Comparison of ENCODE assay signal across 10 mouse cellular contexts in genomic region chr14:24213336-24213735, GRCm38 (mm10). TPM values are rescaled to one million over a fixed set of nuclear protein-coding genes. Genes with fewer than 3 reads are reported as not detected.
A peak's percentile ranks its signal among the peaks of the same experiment; 100 is the strongest.
DNase-seq lines count a peak whose midpoint lies in the region; ATAC-seq lines count a peak whose summit lies in the region.
"Had no signal": no experiment of that assay in that cellular context is flagged by ENCODE, and none has a peak within 500 bp of the region (broad histone marks: within the 10 kb centered on the region; RNA-seq: fewer than 3 reads in every experiment).

No protein-coding gene starts in this region.

- no peak overlapping the region for H3K4me2 ChIP-seq in kidney, embryonic 15.5 days
- H3K4me2 ChIP-seq in embryonic facial prominence, embryonic 15.5 days (replicated peaks) = no peak overlapping the region
- no peak overlapping the region for H3K4me2 ChIP-seq in midbrain, embryonic 13.5 days (replicated peaks)
- H3K4me2 ChIP-seq: liver, embryonic 13.5 days had no signal

- peaks cover 80% of the 10 kb centered on the region for H3K4me1 ChIP-seq in kidney, embryonic 15.5 days
- peaks cover 73% of the 10 kb centered on the region for H3K4me1 ChIP-seq in embryonic facial prominence, embryonic 15.5 days
- H3K4me1 ChIP-seq in midbrain, embryonic 13.5 days (replicated peaks) = peaks cover 64% of the 10 kb centered on the region

- H3K4me3 ChIP-seq in kidney, embryonic 15.5 days (replicated peaks) = no peak overlapping the region
- H3K4me3 ChIP-seq in embryonic facial prominence, embryonic 15.5 days (replicated peaks) = no peak overlapping the region
- no peak overlapping the region for H3K4me3 ChIP-seq in midbrain, embryonic 13.5 days (replicated peaks)
- H3K4me3 ChIP-seq: liver, embryonic 13.5 days had no signal

- DNase-seq in kidney, adult 9 months = no peak
- DNase-seq in MN1 (ENCODE audit: low spot score) = peak; percentile 11
- DNase-seq in cerebellum, adult 11-12 months = no peak
- DNase-seq in testis, postnatal 10 days (ENCODE audit: low spot score) = no peak
- DNase-seq: cerebellum, postnatal 14 days; kidney, postnatal 14 days; liver, embryonic 13.5 days had no signal

- peak overlapping the region; percentile 6; the same call in 1 of the 2 replicates for H3K27ac ChIP-seq in kidney, embryonic 15.5 days
- H3K27ac ChIP-seq in embryonic facial prominence, embryonic 15.5 days (replicated peaks) = peak overlapping the region; percentile 44; the same call in 1 of the 2 replicates
- peak overlapping the region; percentile 35 for H3K27ac ChIP-seq in midbrain, embryonic 13.5 days
- H3K27ac ChIP-seq: liver, embryonic 13.5 days had no signal

- no peaks in the 10 kb centered on the region for H3K36me3 ChIP-seq in kidney, embryonic 15.5 days
- H3K36me3 ChIP-seq in embryonic facial prominence, embryonic 15.5 days = no peaks in the 10 kb centered on the region
- no peaks in the 10 kb centered on the region for H3K36me3 ChIP-seq in midbrain, embryonic 13.5 days
- H3K36me3 ChIP-seq: liver, embryonic 13.5 days had no signal

- ATAC-seq in kidney, embryonic 15.5 days (replicated peaks; ENCODE audit: low FRiP score) = no peak
- ATAC-seq in embryonic facial prominence, embryonic 15.5 days (ENCODE audit: insufficient number of reproducible peaks, low FRiP score, low TSS enrichment, low read depth) = no peak
- no peak for ATAC-seq in midbrain, embryonic 13.5 days

- H3K9me3 ChIP-seq in kidney, embryonic 15.5 days (replicated peaks) = no peaks in the 10 kb centered on the region
- H3K9me3 ChIP-seq in embryonic facial prominence, embryonic 15.5 days (replicated peaks) = no peaks in the 10 kb centered on the region
- no peaks in the 10 kb centered on the region for H3K9me3 ChIP-seq in midbrain, embryonic 13.5 days
- H3K9me3 ChIP-seq: liver, embryonic 13.5 days had no signal

- no peak overlapping the region for H3K9ac ChIP-seq in kidney, embryonic 15.5 days
- no peak overlapping the region for H3K9ac ChIP-seq in embryonic facial prominence, embryonic 15.5 days
- H3K9ac ChIP-seq in midbrain, embryonic 13.5 days (replicated peaks) = no peak overlapping the region
- H3K9ac ChIP-seq: liver, embryonic 13.5 days had no signal

- 70% methylated on average over 2 of the region's 2 CpGs for WGBS in kidney, embryonic 15.5 days
- 43% methylated on average over 2 of the region's 2 CpGs for WGBS in embryonic facial prominence, embryonic 15.5 days
- whole genome bisulfite sequencing in midbrain, embryonic 13.5 days = 86% methylated on average over 2 of the region's 2 CpGs

- H3K27me3 ChIP-seq in kidney, embryonic 15.5 days = no peaks in the 10 kb centered on the region
- H3K27me3 ChIP-seq in embryonic facial prominence, embryonic 15.5 days = no peaks in the 10 kb centered on the region
- H3K27me3 ChIP-seq in midbrain, embryonic 13.5 days = no peaks in the 10 kb centered on the region

RNA-seq across cellular contexts. Expression of gene Dlg5, which starts 32.4 kb away (rescaled TPM):
- 14.5 and 18.6 TPM in 2 replicates for polyA plus RNA-seq in kidney, embryonic 15.5 days (2015; fragmentation: Nextera tagmentation; extraction: Ambion mirVana)
- polyA plus RNA-seq in embryonic facial prominence, embryonic 15.5 days (2015; fragmentation: Nextera tagmentation; extraction: Ambion mirVana) = 20.3 and 22.1 TPM in 2 replicates
- polyA plus RNA-seq in midbrain, embryonic 13.5 days (2015; fragmentation: Nextera tagmentation; extraction: Ambion mirVana) = 18.8 and 19.4 TPM in 2 replicates
